Mouse (Mus musculus) C2C12 (cell line): ENCODE measurements around the gene Tpm1.

Experiments
- CTCF ChIP-seq: IDR thresholded peaks from one replicate; pipeline ENCODE4 v1.5.1; 2011; ENCODE audit not compliant: control insufficient read depth, insufficient read depth, insufficient read length
- MAX ChIP-seq: IDR thresholded peaks from one replicate; pipeline ENCODE4 v1.6.1; 2011; ENCODE audit warnings: mild to moderate bottlenecking, control low read depth
- MYOD1 ChIP-seq: IDR thresholded peaks from one replicate; pipeline ENCODE4 v1.6.1; 2011; ENCODE audit warnings: low read depth; ENCODE audit not compliant: control insufficient read depth, insufficient read length

DNA sequence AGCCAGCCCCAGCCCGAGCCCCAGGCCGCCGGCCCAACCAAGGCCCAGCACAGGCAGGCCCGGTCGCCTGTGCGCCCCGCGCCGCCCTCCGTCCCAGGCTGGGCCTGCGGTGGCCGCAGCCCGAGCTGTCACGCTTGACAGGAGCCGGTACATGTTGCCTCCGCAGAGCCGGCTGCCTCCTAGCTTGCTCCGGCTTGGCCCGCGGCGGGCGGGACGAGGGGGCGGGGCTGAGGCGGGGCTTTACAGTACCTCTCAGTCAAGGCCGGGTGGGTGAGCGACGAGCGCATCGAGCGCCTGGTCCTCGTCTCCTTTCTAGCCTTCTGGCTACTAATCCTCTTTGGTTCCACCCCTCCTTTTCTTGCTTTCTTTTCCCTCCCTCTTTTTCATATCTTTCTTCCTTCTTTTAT, 74.0 kb downstream of the Tpm1 start, which contains the start of gene Lactb:
- no peak for TF ChIP-seq CTCF
- no peak for TF ChIP-seq MYOD1
- no peak for TF ChIP-seq MAX
